Mouse (Mus musculus): ENCODE measurements around the gene Depdc1b.

GRCm38 (mm10) chr13:108418741-108419507, 102.8 kb downstream of the Depdc1b start:
- no peak for TF ChIP-seq CTCF (IDR thresholded peaks at IDR 0.05; ENCODE audit: extremely low read depth, insufficient read length, insufficient replicate concordance, low read depth, low read length)
- no peak for TF ChIP-seq POLR2A (IDR thresholded peaks at IDR 0.05; ENCODE audit: low read depth, low read length)

Measured in small intestine, adult 2 months (tissue).